Mouse (Mus musculus): Measurements from ENCODE around the gene Ccdc36. TPM values are rescaled to one million over a fixed set of nuclear protein-coding genes. Genes with fewer than 3 reads are reported as not detected.

Ccdc36 gene
- polyA plus RNA-seq, 1 experiment from 2014 or later, result 1.1 TPM

GRCm38 (mm10) chr9:108460319-108461178, 32.3 kb upstream of the Ccdc36 start, which contains the start of gene Ccdc71:
Gene Ccdc71, plus strand, starts transcription at chr9:108460527.
- Histone ChIP-seq H3K9ac (ENCODE audit: low read depth, low read length) (peak within 1 kb of the TSS; percentile 89), H3K4me2 (ENCODE audit: low read depth, low read length) (peak within 1 kb of the TSS; percentile 83), H3K27ac (ENCODE audit: low read length) (peak within 1 kb of the TSS; percentile 97), H3K36me3 (ENCODE audit: control insufficient read depth, insufficient read depth, low read length) (peaks cover 14% of the 10 kb centered on the region), H3K4me3 (ENCODE audit: low read length) (peak within 1 kb of the TSS; percentile 81), H3K4me1 (ENCODE audit: control insufficient read depth, insufficient read depth, low read length) (peaks cover 19% of the 10 kb centered on the region), H3K27me3 (replicated peaks; ENCODE audit: control insufficient read depth, insufficient read depth, low read length) (no peaks in the 10 kb centered on the region), H3K9me3 (ENCODE audit: control insufficient read depth, low read length) (no peaks in the 10 kb centered on the region)
- peak; percentile 89 for ATAC-seq
- WGBS, result under 1% methylated on average over 46 of the region's 52 CpGs

- H3K4me2 ChIP-seq (ENCODE audit: low read depth, low read length), result peak overlapping the region; percentile 83
- peak overlapping the region; percentile 97 for H3K27ac ChIP-seq (ENCODE audit: low read length)
- H3K27me3 ChIP-seq (replicated peaks; ENCODE audit: control insufficient read depth, insufficient read depth, low read length), result no peaks in the 10 kb centered on the region
- WGBS, result 91% methylated on average over 1 of the region's 1 CpGs
- peaks cover 19% of the 10 kb centered on the region for H3K4me1 ChIP-seq (ENCODE audit: control insufficient read depth, insufficient read depth, low read length)
- H3K9ac ChIP-seq (ENCODE audit: low read depth, low read length), result 0 out of 2 replicates have a peak overlapping the region, but pooled peaks have one; percentile 22
- peaks cover 14% of the 10 kb centered on the region for H3K36me3 ChIP-seq (ENCODE audit: control insufficient read depth, insufficient read depth, low read length)
- ATAC-seq, result peak; percentile 4; the same call in 1 of the 2 replicates
- H3K9me3 ChIP-seq (ENCODE audit: control insufficient read depth, low read length), result no peaks in the 10 kb centered on the region
- H3K4me3 ChIP-seq (ENCODE audit: low read length), result peak overlapping the region; percentile 81
Measured at GRCm38 (mm10) chr9:108459939-108460318, 31.6 kb upstream of the Ccdc36 start.

GRCm38 (mm10) chr9:108456953-108457352, 28.7 kb upstream of the Ccdc36 start:
- no peaks in the 10 kb centered on the region for H3K27me3 ChIP-seq (replicated peaks; ENCODE audit: control insufficient read depth, insufficient read depth, low read length)
- H3K4me3 ChIP-seq (ENCODE audit: low read length), result no peak overlapping the region
- H3K27ac ChIP-seq (ENCODE audit: low read length), result no peak overlapping the region
- no peaks in the 10 kb centered on the region for H3K9me3 ChIP-seq (ENCODE audit: control insufficient read depth, low read length)
- peaks cover 19% of the 10 kb centered on the region for H3K4me1 ChIP-seq (ENCODE audit: control insufficient read depth, insufficient read depth, low read length)
- no peak overlapping the region for H3K9ac ChIP-seq (ENCODE audit: low read depth, low read length)
- no peak overlapping the region for H3K4me2 ChIP-seq (ENCODE audit: low read depth, low read length)
- WGBS, result 85% methylated on average over 10 of the region's 10 CpGs
- H3K36me3 ChIP-seq (ENCODE audit: control insufficient read depth, insufficient read depth, low read length), result no peaks in the 10 kb centered on the region
- no peak for ATAC-seq

- WGBS, result 73% methylated on average over 12 of the region's 12 CpGs
- no peaks in the 10 kb centered on the region for H3K27me3 ChIP-seq (replicated peaks; ENCODE audit: control insufficient read depth, insufficient read depth, low read length)
- ATAC-seq, result no peak
- no peaks in the 10 kb centered on the region for H3K9me3 ChIP-seq (ENCODE audit: control insufficient read depth, low read length)
- no peak overlapping the region for H3K4me3 ChIP-seq (ENCODE audit: low read length)
- H3K9ac ChIP-seq (ENCODE audit: low read depth, low read length), result no peak overlapping the region
- H3K27ac ChIP-seq (ENCODE audit: low read length), result no peak overlapping the region
- H3K4me2 ChIP-seq (ENCODE audit: low read depth, low read length), result no peak overlapping the region
- H3K36me3 ChIP-seq (ENCODE audit: control insufficient read depth, insufficient read depth, low read length), result no peaks in the 10 kb centered on the region
- peaks cover 16% of the 10 kb centered on the region for H3K4me1 ChIP-seq (ENCODE audit: control insufficient read depth, insufficient read depth, low read length)
Measured at GRCm38 (mm10) chr9:108455747-108456571, 27.7 kb upstream of the Ccdc36 start.

GRCm38 (mm10) chr9:108454429-108454828, 26.1 kb upstream of the Ccdc36 start:
- no peak for ATAC-seq
- no peaks in the 10 kb centered on the region for H3K9me3 ChIP-seq (ENCODE audit: control insufficient read depth, low read length)
- H3K27ac ChIP-seq (ENCODE audit: low read length), result no peak overlapping the region
- H3K4me1 ChIP-seq (ENCODE audit: control insufficient read depth, insufficient read depth, low read length), result peaks cover 28% of the 10 kb centered on the region
- no peaks in the 10 kb centered on the region for H3K36me3 ChIP-seq (ENCODE audit: control insufficient read depth, insufficient read depth, low read length)
- H3K9ac ChIP-seq (ENCODE audit: low read depth, low read length), result no peak overlapping the region
- 86% methylated on average over 6 of the region's 6 CpGs for whole genome bisulfite sequencing
- H3K27me3 ChIP-seq (replicated peaks; ENCODE audit: control insufficient read depth, insufficient read depth, low read length), result no peaks in the 10 kb centered on the region
- H3K4me3 ChIP-seq (ENCODE audit: low read length), result no peak overlapping the region
- H3K4me2 ChIP-seq (ENCODE audit: low read depth, low read length), result no peak overlapping the region

- Histone ChIP-seq H3K27ac (ENCODE audit: low read length) (peak overlapping the region; percentile 66), H3K4me3 (ENCODE audit: low read length) (no peak overlapping the region), H3K9ac (ENCODE audit: low read depth, low read length) (peak overlapping the region; percentile 74; the same call in 1 of the 2 replicates), H3K4me1 (ENCODE audit: control insufficient read depth, insufficient read depth, low read length) (peaks cover 30% of the 10 kb centered on the region), H3K9me3 (ENCODE audit: control insufficient read depth, low read length) (no peaks in the 10 kb centered on the region), H3K36me3 (ENCODE audit: control insufficient read depth, insufficient read depth, low read length) (no peaks in the 10 kb centered on the region), H3K4me2 (ENCODE audit: low read depth, low read length) (peak overlapping the region; percentile 98; the same call in 1 of the 2 replicates), H3K27me3 (replicated peaks; ENCODE audit: control insufficient read depth, insufficient read depth, low read length) (no peaks in the 10 kb centered on the region)
- 67% methylated on average over 4 of the region's 4 CpGs for WGBS
- ATAC-seq, result no peak
Measured at GRCm38 (mm10) chr9:108453458-108453857, 25.2 kb upstream of the Ccdc36 start.

GRCm38 (mm10) chr9:108452911-108453310, 24.6 kb upstream of the Ccdc36 start:
- no peak; the same call in 1 of the 2 replicates for ATAC-seq
- peaks cover 30% of the 10 kb centered on the region for H3K4me1 ChIP-seq (ENCODE audit: control insufficient read depth, insufficient read depth, low read length)
- H3K36me3 ChIP-seq (ENCODE audit: control insufficient read depth, insufficient read depth, low read length), result no peaks in the 10 kb centered on the region; the same call in 1 of the 2 replicates
- H3K4me3 ChIP-seq (ENCODE audit: low read length), result peak overlapping the region; percentile 66
- peak overlapping the region; percentile 74 for H3K9ac ChIP-seq (ENCODE audit: low read depth, low read length)
- no peaks in the 10 kb centered on the region for H3K27me3 ChIP-seq (replicated peaks; ENCODE audit: control insufficient read depth, insufficient read depth, low read length)
- H3K9me3 ChIP-seq (ENCODE audit: control insufficient read depth, low read length), result no peaks in the 10 kb centered on the region
- H3K4me2 ChIP-seq (ENCODE audit: low read depth, low read length), result peak overlapping the region; percentile 98
- 30% methylated on average over 6 of the region's 6 CpGs for WGBS
- peak overlapping the region; percentile 66 for H3K27ac ChIP-seq (ENCODE audit: low read length)

- no peaks in the 10 kb centered on the region for H3K9me3 ChIP-seq (ENCODE audit: control insufficient read depth, low read length)
- no peaks in the 10 kb centered on the region; the same call in 1 of the 2 replicates for H3K36me3 ChIP-seq (ENCODE audit: control insufficient read depth, insufficient read depth, low read length)
- WGBS, result under 1% methylated on average over 38 of the region's 40 CpGs
Measured at GRCm38 (mm10) chr9:108452291-108452906, 24.1 kb upstream of the Ccdc36 start.

More at GRCm38 (mm10) chr9:108452291-108452906, 24.1 kb upstream of the Ccdc36 start:
- H3K27me3 ChIP-seq (replicated peaks; ENCODE audit: control insufficient read depth, insufficient read depth, low read length), result no peaks in the 10 kb centered on the region
- H3K27ac ChIP-seq (ENCODE audit: low read length), result peak overlapping the region; percentile 66
- H3K4me3 ChIP-seq (ENCODE audit: low read length), result peak overlapping the region; percentile 66
- peaks cover 30% of the 10 kb centered on the region for H3K4me1 ChIP-seq (ENCODE audit: control insufficient read depth, insufficient read depth, low read length)
- ATAC-seq, result peak; percentile 88
- peak overlapping the region; percentile 74 for H3K9ac ChIP-seq (ENCODE audit: low read depth, low read length)
- H3K4me2 ChIP-seq (ENCODE audit: low read depth, low read length), result peak overlapping the region; percentile 98
